Mouse (Mus musculus): ENCODE measurements around the gene 2810459M11Rik.
A peak's percentile ranks its signal among the peaks of the same experiment; 100 is the strongest.
"Not testable (repeated sequence)": the region's sequence is repeated elsewhere in the genome, so short reads cannot be mapped to it uniquely, and the experiment has no call there.

The 2810459M11Rik gene

GRCm38 (mm10) chr1:86045848-86046805 is at the start of gene 2810459M11Rik:
TSS of gene 2810459M11Rik (plus strand) at chr1:86045863.
- Histone ChIP-seq H3K36me3 (ENCODE audit: insufficient read depth, low read length) (no peaks in the 10 kb centered on the region), H3K4me1 (replicated peaks; ENCODE audit: low read depth, low read length) (peaks cover 16% of the 10 kb centered on the region), H3K9me3 (ENCODE audit: low read length) (peaks cover 9% of the 10 kb centered on the region), H3K4me3 (replicated peaks; ENCODE audit: low read length) (peak within 1 kb of the TSS; percentile 77), H3K27me3 (ENCODE audit: insufficient read depth, low read length) (peaks cover 66% of the 10 kb centered on the region)
- TF ChIP-seq CTCF (conservative IDR thresholded peaks at IDR 0.05; ENCODE audit: low read length) = no peak
- TF ChIP-seq NANOG (IDR thresholded peaks at IDR 0.05; ENCODE audit: borderline replicate concordance, low read length) = no peak
- no peak for TF ChIP-seq POU5F1 (IDR thresholded peaks at IDR 0.05; ENCODE audit: borderline replicate concordance, low read length)

GRCm38 (mm10) chr1:85997221-85997620 is 48.4 kb upstream of the 2810459M11Rik start:
- H3K4me3 ChIP-seq (replicated peaks; ENCODE audit: low read length) = no peak overlapping the region
- H3K4me1 ChIP-seq (replicated peaks; ENCODE audit: low read depth, low read length) = peaks cover 12% of the 10 kb centered on the region
- TF ChIP-seq POU5F1 (IDR thresholded peaks at IDR 0.05; ENCODE audit: borderline replicate concordance, low read length) (no peak), CTCF (conservative IDR thresholded peaks at IDR 0.05; ENCODE audit: low read length) (no peak), NANOG (IDR thresholded peaks at IDR 0.05; ENCODE audit: borderline replicate concordance, low read length) (no peak)

GRCm38 (mm10) chr1:85998012-85998411 is 47.7 kb upstream of the 2810459M11Rik start:
- Histone ChIP-seq H3K4me3 (replicated peaks; ENCODE audit: low read length) (no peak overlapping the region), H3K36me3 (ENCODE audit: insufficient read depth, low read length) (no peaks in the 10 kb centered on the region), H3K4me1 (replicated peaks; ENCODE audit: low read depth, low read length) (peaks cover 10% of the 10 kb centered on the region), H3K27me3 (ENCODE audit: insufficient read depth, low read length) (peaks cover 21% of the 10 kb centered on the region; the same call in 1 of the 2 replicates), H3K9me3 (ENCODE audit: low read length) (peaks cover 5% of the 10 kb centered on the region; the same call in 1 of the 2 replicates)
- TF ChIP-seq NANOG (IDR thresholded peaks at IDR 0.05; ENCODE audit: borderline replicate concordance, low read length) (no peak), POU5F1 (IDR thresholded peaks at IDR 0.05; ENCODE audit: borderline replicate concordance, low read length) (no peak), CTCF (conservative IDR thresholded peaks at IDR 0.05; ENCODE audit: low read length) (no peak)

More at GRCm38 (mm10) chr1:85997221-85997620, 48.4 kb upstream of the 2810459M11Rik start:
- Histone ChIP-seq H3K27me3 (ENCODE audit: insufficient read depth, low read length) (peaks cover 17% of the 10 kb centered on the region; the same call in 1 of the 2 replicates), H3K36me3 (ENCODE audit: insufficient read depth, low read length) (no peaks in the 10 kb centered on the region), H3K9me3 (ENCODE audit: low read length) (peaks cover 5% of the 10 kb centered on the region; the same call in 1 of the 2 replicates)

GRCm38 (mm10) chr1:85999853-86000570 is 45.7 kb upstream of the 2810459M11Rik start:
- Histone ChIP-seq H3K9me3 (ENCODE audit: low read length) (peaks cover 5% of the 10 kb centered on the region; the same call in 1 of the 2 replicates), H3K4me3 (replicated peaks; ENCODE audit: low read length) (no peak overlapping the region), H3K27me3 (ENCODE audit: insufficient read depth, low read length) (peaks cover 21% of the 10 kb centered on the region; the same call in 1 of the 2 replicates), H3K4me1 (replicated peaks; ENCODE audit: low read depth, low read length) (no peaks in the 10 kb centered on the region), H3K36me3 (ENCODE audit: insufficient read depth, low read length) (no peaks in the 10 kb centered on the region)
- TF ChIP-seq CTCF (conservative IDR thresholded peaks at IDR 0.05; ENCODE audit: low read length) (no peak), NANOG (IDR thresholded peaks at IDR 0.05; ENCODE audit: borderline replicate concordance, low read length) (no peak), POU5F1 (IDR thresholded peaks at IDR 0.05; ENCODE audit: borderline replicate concordance, low read length) (no peak)

GRCm38 (mm10) chr1:86005540-86005939 is 40.1 kb upstream of the 2810459M11Rik start:
- no peak for TF ChIP-seq POU5F1 (IDR thresholded peaks at IDR 0.05; ENCODE audit: borderline replicate concordance, low read length)
- TF ChIP-seq CTCF (conservative IDR thresholded peaks at IDR 0.05; ENCODE audit: low read length) = no peak
- TF ChIP-seq NANOG (IDR thresholded peaks at IDR 0.05; ENCODE audit: borderline replicate concordance, low read length) = no peak
- H3K27me3 ChIP-seq (ENCODE audit: insufficient read depth, low read length) = peaks cover 21% of the 10 kb centered on the region; the same call in 1 of the 2 replicates
- H3K9me3 ChIP-seq (ENCODE audit: low read length) = peaks cover under 1% of the 10 kb centered on the region; the same call in 1 of the 2 replicates
- no peak overlapping the region for H3K4me3 ChIP-seq (replicated peaks; ENCODE audit: low read length)
- H3K4me1 ChIP-seq (replicated peaks; ENCODE audit: low read depth, low read length) = peaks cover 13% of the 10 kb centered on the region; the same call in 1 of the 2 replicates
- no peaks in the 10 kb centered on the region for H3K36me3 ChIP-seq (ENCODE audit: insufficient read depth, low read length)

GRCm38 (mm10) chr1:86006040-86006439 is 39.6 kb upstream of the 2810459M11Rik start:
- H3K36me3 ChIP-seq (ENCODE audit: insufficient read depth, low read length) = no peaks in the 10 kb centered on the region
- peaks cover 17% of the 10 kb centered on the region; the same call in 1 of the 2 replicates for H3K27me3 ChIP-seq (ENCODE audit: insufficient read depth, low read length)
- peaks cover 5% of the 10 kb centered on the region for H3K9me3 ChIP-seq (ENCODE audit: low read length)
- no peak overlapping the region for H3K4me3 ChIP-seq (replicated peaks; ENCODE audit: low read length)
- no peak for TF ChIP-seq CTCF (conservative IDR thresholded peaks at IDR 0.05; ENCODE audit: low read length)
- no peak for TF ChIP-seq NANOG (IDR thresholded peaks at IDR 0.05; ENCODE audit: borderline replicate concordance, low read length)
- no peak for TF ChIP-seq POU5F1 (IDR thresholded peaks at IDR 0.05; ENCODE audit: borderline replicate concordance, low read length)
- peaks cover 13% of the 10 kb centered on the region; the same call in 1 of the 2 replicates for H3K4me1 ChIP-seq (replicated peaks; ENCODE audit: low read depth, low read length)

- TF ChIP-seq CTCF (conservative IDR thresholded peaks at IDR 0.05; ENCODE audit: low read length) (peak; percentile 82), POU5F1 (IDR thresholded peaks at IDR 0.05; ENCODE audit: borderline replicate concordance, low read length) (no peak), NANOG (IDR thresholded peaks at IDR 0.05; ENCODE audit: borderline replicate concordance, low read length) (no peak)
- H3K4me1 ChIP-seq (replicated peaks; ENCODE audit: low read depth, low read length) = peaks cover 13% of the 10 kb centered on the region; the same call in 1 of the 2 replicates
- no peak overlapping the region for H3K4me3 ChIP-seq (replicated peaks; ENCODE audit: low read length)
- peaks cover 23% of the 10 kb centered on the region for H3K9me3 ChIP-seq (ENCODE audit: low read length)
- H3K36me3 ChIP-seq (ENCODE audit: insufficient read depth, low read length) = no peaks in the 10 kb centered on the region
- H3K27me3 ChIP-seq (ENCODE audit: insufficient read depth, low read length) = peaks cover 7% of the 10 kb centered on the region; the same call in 1 of the 2 replicates
Observed at GRCm38 (mm10) chr1:86007778-86008177, 37.9 kb upstream of the 2810459M11Rik start.

- Histone ChIP-seq H3K4me3 (replicated peaks; ENCODE audit: low read length) (peak overlapping the region; percentile 41; the same call in 1 of the 2 replicates), H3K27me3 (ENCODE audit: insufficient read depth, low read length) (peaks cover 43% of the 10 kb centered on the region), H3K4me1 (replicated peaks; ENCODE audit: low read depth, low read length) (peaks cover 16% of the 10 kb centered on the region), H3K9me3 (ENCODE audit: low read length) (peaks cover 24% of the 10 kb centered on the region)
- H3K36me3 ChIP-seq (ENCODE audit: insufficient read depth, low read length) = not testable (repeated sequence)
Observed at GRCm38 (mm10) chr1:86015758-86016157, 29.9 kb upstream of the 2810459M11Rik start.
